Mouse (Mus musculus): ENCODE results near the gene Wipf3.

GRCm38 (mm10) chr6:54434171-54434570, 4.8 kb downstream of the Wipf3 start:
- TF ChIP-seq POLR2A (IDR thresholded peaks at IDR 0.05; ENCODE audit: low read depth, low read length): no peak
- TF ChIP-seq CTCF (IDR thresholded peaks at IDR 0.05; ENCODE audit: extremely low read depth, insufficient read depth, insufficient read length, insufficient replicate concordance): no peak

Data from spleen, adult 2 months (tissue).